Mouse (Mus musculus) neural tube, embryonic 14.5 days (tissue): ENCODE measurements around the gene Rpl39. TPM values are rescaled to one million over a fixed set of nuclear protein-coding genes. Genes with fewer than 3 reads are reported as not detected.

Experiments
- ATAC-seq: fragments of 200-750 bp; cut with Nextera tagmentation; 2 replicates; pipeline ENCODE4 v1.8.0; 2017; ENCODE audit warnings: low read depth, mild to moderate bottlenecking, moderate TSS enrichment, moderate library complexity
- H3K27ac ChIP-seq: fragments of 300-500 bp; sonication (generic); 2 replicates; pipeline ENCODE4 v1.5.1; 2014; ENCODE audit warnings: low read depth, mild to moderate bottlenecking, control low read depth, low read length, moderate library complexity, mixed read lengths
- H3K27me3 ChIP-seq: fragments of 300-500 bp; sonication (generic); 2 replicates; pipeline ENCODE4 v1.6.1; 2014; ENCODE audit warnings: low read length; ENCODE audit not compliant: control insufficient read depth, insufficient read depth
- H3K36me3 ChIP-seq: fragments of 300-500 bp; sonication (generic); 2 replicates; pipeline ENCODE4 v1.6.1; 2014; ENCODE audit warnings: low read length, mixed read lengths; ENCODE audit not compliant: control insufficient read depth, insufficient read depth
- H3K4me1 ChIP-seq: fragments of 300-500 bp; sonication (generic); 2 replicates; pipeline ENCODE4 v1.6.1; 2014; ENCODE audit warnings: low read length; ENCODE audit not compliant: control insufficient read depth, insufficient read depth
- H3K4me2 ChIP-seq: fragments of 300-500 bp; sonication (generic); 2 replicates; pipeline ENCODE4 v1.6.1; 2014; ENCODE audit warnings: mild to moderate bottlenecking, low read depth, low read length, control low read depth
- H3K4me3 ChIP-seq: fragments of 300-500 bp; sonication (generic); 2 replicates; pipeline ENCODE4 v1.5.1; 2014; ENCODE audit warnings: low read depth, low read length, control low read depth, mixed read lengths
- H3K9ac ChIP-seq: fragments of 300-500 bp; sonication (generic); replicated peaks from 2 replicates; pipeline ENCODE4 v1.6.1; 2014; ENCODE audit warnings: low read depth, mild to moderate bottlenecking, control low read depth, low read length, mixed read lengths
- H3K9me3 ChIP-seq: fragments of 300-500 bp; sonication (generic); 2 replicates; pipeline ENCODE4 v1.6.1; 2016; ENCODE audit warnings: low read length; ENCODE audit not compliant: control insufficient read depth
- WGBS: fragments of 180-500 bp; shearing (Covaris S2); extraction: QIAGEN DNeasy Blood & Tissue Kit; methylation state at CpG from one replicate; pipeline ENCODE4 v1.1.7; 2014; 5-methylcytosine and 5-hydroxymethylcytosine counted together
- polyA plus RNA-seq: library from polyadenylated mRNA; unstranded; fragments of >200 nt; fragmentation: Nextera tagmentation; extraction: Ambion mirVana; gene quantifications from 2 replicates; pipeline ENCODE4 v1.2.1, GENCODE M21; 2014

The Rpl39 gene
- polyA plus RNA-seq, 1 experiment from 2014 or later = 307 TPM

GRCm38 (mm10) chrX:37109526-37110192 is 24.5 kb upstream of the Rpl39 start:
- H3K27ac ChIP-seq = peak overlapping the region; percentile 84
- H3K9me3 ChIP-seq = no peaks in the 10 kb centered on the region
- H3K4me1 ChIP-seq = no peaks in the 10 kb centered on the region
- H3K36me3 ChIP-seq = no peaks in the 10 kb centered on the region
- peak overlapping the region; percentile 47 for H3K4me3 ChIP-seq
- 12% methylated on average over 27 of the region's 27 CpGs for WGBS
- H3K4me2 ChIP-seq = peak overlapping the region; percentile 54
- H3K9ac ChIP-seq = peak overlapping the region; percentile 51
- ATAC-seq = peak; percentile 79
- no peaks in the 10 kb centered on the region for H3K27me3 ChIP-seq

- Histone ChIP-seq H3K9ac (no peak overlapping the region), H3K36me3 (no peaks in the 10 kb centered on the region), H3K4me3 (no peak overlapping the region), H3K27ac (no peak overlapping the region), H3K9me3 (no peaks in the 10 kb centered on the region), H3K4me2 (no peak overlapping the region), H3K4me1 (no peaks in the 10 kb centered on the region), H3K27me3 (no peaks in the 10 kb centered on the region)
- 80% methylated on average over 2 of the region's 2 CpGs for WGBS
- no peak for ATAC-seq
These were observed 18.6 kb upstream of the Rpl39 start for GRCm38 (mm10) chrX:37103826-37104225.

- Histone ChIP-seq H3K4me3 (no peak overlapping the region), H3K36me3 (0 out of 2 replicates have a peak, but pooled peaks cover 3% of the 10 kb centered on the region), H3K4me2 (no peak overlapping the region), H3K27ac (no peak overlapping the region), H3K27me3 (no peaks in the 10 kb centered on the region), H3K4me1 (no peaks in the 10 kb centered on the region), H3K9me3 (no peaks in the 10 kb centered on the region), H3K9ac (no peak overlapping the region)
- 95% methylated on average over 3 of the region's 3 CpGs for WGBS
- no peak for ATAC-seq
These were observed 13.5 kb upstream of the Rpl39 start for GRCm38 (mm10) chrX:37098681-37099080.

- no peaks in the 10 kb centered on the region for H3K27me3 ChIP-seq
- 0 out of 2 replicates have a peak, but pooled peaks cover 3% of the 10 kb centered on the region for H3K36me3 ChIP-seq
- no peaks in the 10 kb centered on the region for H3K4me1 ChIP-seq
- H3K4me2 ChIP-seq = no peak overlapping the region
- H3K27ac ChIP-seq = no peak overlapping the region
- no peak overlapping the region for H3K9ac ChIP-seq
- no peak for ATAC-seq
- no peaks in the 10 kb centered on the region for H3K9me3 ChIP-seq
- H3K4me3 ChIP-seq = no peak overlapping the region
- WGBS = 94% methylated on average over 11 of the region's 11 CpGs
These were observed 10.0 kb upstream of the Rpl39 start for GRCm38 (mm10) chrX:37095106-37095768.

- ATAC-seq = no peak
- Histone ChIP-seq H3K4me2 (no peak overlapping the region), H3K27me3 (no peaks in the 10 kb centered on the region), H3K4me3 (no peak overlapping the region), H3K9me3 (no peaks in the 10 kb centered on the region), H3K27ac (no peak overlapping the region), H3K36me3 (0 out of 2 replicates have a peak, but pooled peaks cover 3% of the 10 kb centered on the region), H3K9ac (no peak overlapping the region), H3K4me1 (no peaks in the 10 kb centered on the region)
- 85% methylated on average over 3 of the region's 3 CpGs for WGBS
These were observed 6.3 kb upstream of the Rpl39 start for GRCm38 (mm10) chrX:37091457-37091856.

GRCm38 (mm10) chrX:37088778-37089177 is 3.6 kb upstream of the Rpl39 start:
- no peaks in the 10 kb centered on the region for H3K4me1 ChIP-seq
- H3K9me3 ChIP-seq = no peaks in the 10 kb centered on the region
- no peak overlapping the region for H3K4me3 ChIP-seq
- WGBS = 100% methylated on average over 1 of the region's 1 CpGs
- no peak overlapping the region for H3K9ac ChIP-seq
- no peaks in the 10 kb centered on the region for H3K27me3 ChIP-seq
- no peak for ATAC-seq
- no peak overlapping the region for H3K27ac ChIP-seq
- no peaks in the 10 kb centered on the region for H3K36me3 ChIP-seq
- no peak overlapping the region for H3K4me2 ChIP-seq

- no peak overlapping the region for H3K9ac ChIP-seq
- H3K4me1 ChIP-seq = peaks cover 7% of the 10 kb centered on the region; the same call in 1 of the 2 replicates
- H3K27me3 ChIP-seq = no peaks in the 10 kb centered on the region
- H3K36me3 ChIP-seq = no peaks in the 10 kb centered on the region
- peak overlapping the region; percentile 77 for H3K27ac ChIP-seq
- peak overlapping the region; percentile 38 for H3K4me2 ChIP-seq
- peak overlapping the region; percentile 57 for H3K4me3 ChIP-seq
- WGBS = 21% methylated on average over 9 of the region's 9 CpGs
- ATAC-seq = no peak; the same call in 1 of the 2 replicates
- H3K9me3 ChIP-seq = no peaks in the 10 kb centered on the region
These were observed 463 bp upstream of the Rpl39 start for GRCm38 (mm10) chrX:37085665-37086064.

- Histone ChIP-seq H3K4me3 (peak overlapping the region; percentile 57), H3K36me3 (no peaks in the 10 kb centered on the region), H3K27ac (peak overlapping the region; percentile 77), H3K4me1 (peaks cover 7% of the 10 kb centered on the region; the same call in 1 of the 2 replicates), H3K9ac (peak overlapping the region; percentile 57), H3K4me2 (peak overlapping the region; percentile 70), H3K9me3 (no peaks in the 10 kb centered on the region), H3K27me3 (no peaks in the 10 kb centered on the region)
- 18% methylated on average over 19 of the region's 19 CpGs for WGBS
- ATAC-seq = peak; percentile 52
These were observed 780 bp downstream of the Rpl39 start for GRCm38 (mm10) chrX:37084318-37084926.

- Histone ChIP-seq H3K27ac (no peak overlapping the region), H3K4me1 (peaks cover 7% of the 10 kb centered on the region; the same call in 1 of the 2 replicates)
- WGBS = 55% methylated on average over 6 of the region's 6 CpGs
These were observed 4.0 kb downstream of the Rpl39 start for GRCm38 (mm10) chrX:37081194-37081593.

More at GRCm38 (mm10) chrX:37081194-37081593, 4.0 kb downstream of the Rpl39 start:
- no peak for ATAC-seq
- no peak overlapping the region for H3K4me2 ChIP-seq
- no peak overlapping the region for H3K4me3 ChIP-seq
- no peak overlapping the region for H3K9ac ChIP-seq
- H3K9me3 ChIP-seq = no peaks in the 10 kb centered on the region
- H3K27me3 ChIP-seq = no peaks in the 10 kb centered on the region
- no peaks in the 10 kb centered on the region for H3K36me3 ChIP-seq
